Mouse (Mus musculus): ENCODE measurements at regions not wholly inside any gene's neighbourhood (a gene's known extent, or its start where the extent isn't known, plus 50 kb on each side); places are given as distances from the start of the nearest gene placed in this dataset.
A peak's percentile ranks its signal among the peaks of the same experiment; 100 is the strongest.

GRCm38 (mm10) chr15:11697060-11697459 is 210.0 kb downstream of the Npr3 start:
- no peak for ATAC-seq (replicated peaks; ENCODE audit: low FRiP score)
- 61% methylated on average over 3 of the region's 3 CpGs for WGBS

DNA sequence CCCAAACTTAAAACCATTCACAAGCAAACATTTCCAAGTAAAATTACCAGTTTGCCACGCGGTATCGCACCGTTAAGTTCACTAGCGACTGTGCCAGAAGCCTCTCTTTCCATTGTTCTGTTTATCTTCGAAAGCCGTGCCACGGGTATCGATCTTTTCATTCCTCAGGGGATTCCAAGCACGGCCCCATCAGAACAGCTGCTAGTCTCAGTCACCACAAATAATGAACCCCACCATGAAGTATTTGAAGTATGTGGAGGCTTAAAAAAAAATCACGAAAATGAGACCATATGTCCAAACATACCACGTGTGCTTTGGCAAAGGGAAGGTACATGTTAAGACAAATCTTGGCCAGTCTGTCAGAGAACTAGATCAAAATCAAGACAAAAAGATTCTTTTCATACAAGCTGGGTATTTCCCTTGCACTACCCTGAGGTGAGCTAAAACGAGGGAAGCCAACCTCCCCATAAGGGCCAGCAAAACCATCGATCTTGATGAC is 213.3 kb downstream of the Npr3 start:
- no peaks in the 10 kb centered on the region for H3K4me1 ChIP-seq
- H3K4me3 ChIP-seq (replicated peaks) = no peak overlapping the region
- H3K9ac ChIP-seq = no peak overlapping the region
- H3K27ac ChIP-seq = no peak overlapping the region
- ATAC-seq (replicated peaks; ENCODE audit: low FRiP score) = no peak
- no peaks in the 10 kb centered on the region for H3K9me3 ChIP-seq (replicated peaks)
- no peaks in the 10 kb centered on the region for H3K27me3 ChIP-seq
- H3K4me2 ChIP-seq = no peak overlapping the region
- no peaks in the 10 kb centered on the region for H3K36me3 ChIP-seq
- 82% methylated on average over 14 of the region's 14 CpGs for WGBS

More at GRCm38 (mm10) chr15:11697060-11697459, 210.0 kb downstream of the Npr3 start:
- H3K27me3 ChIP-seq = no peaks in the 10 kb centered on the region
- H3K36me3 ChIP-seq = no peaks in the 10 kb centered on the region
- no peaks in the 10 kb centered on the region for H3K4me1 ChIP-seq
- H3K27ac ChIP-seq = no peak overlapping the region
- no peak overlapping the region for H3K4me3 ChIP-seq (replicated peaks)
- H3K4me2 ChIP-seq = no peak overlapping the region
- H3K9ac ChIP-seq = no peak overlapping the region
- H3K9me3 ChIP-seq (replicated peaks) = no peaks in the 10 kb centered on the region

DNA sequence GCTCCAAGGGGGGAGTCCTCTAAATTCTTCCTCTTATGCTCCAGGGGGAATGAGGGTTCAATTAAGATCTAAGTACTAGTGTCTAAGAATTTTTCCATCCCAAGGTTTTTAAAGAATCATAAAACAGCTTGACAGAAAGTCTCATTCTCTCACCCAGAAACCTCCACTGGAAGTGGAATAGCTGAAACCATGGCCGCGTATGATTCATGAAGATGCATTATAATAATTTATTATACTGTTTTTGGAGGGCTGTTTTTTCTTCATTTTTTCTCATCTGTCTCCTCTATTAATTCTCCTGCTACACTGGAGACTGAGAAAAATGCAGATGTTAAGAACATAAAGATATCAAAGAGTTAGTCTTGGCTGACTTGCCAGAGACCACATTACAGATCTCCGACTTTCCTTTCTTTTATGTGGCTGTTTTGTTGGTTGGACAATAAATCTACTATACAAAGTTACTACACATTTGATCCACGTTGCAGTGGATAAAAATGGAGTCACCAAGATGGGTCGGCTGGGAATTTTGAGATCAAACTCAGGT is 242.2 kb downstream of the Npr3 start:
- 0 out of 2 replicates have a peak, but pooled peaks have one; percentile 40 for ATAC-seq (replicated peaks; ENCODE audit: low FRiP score)
- no peak overlapping the region for H3K9ac ChIP-seq

GRCm38 (mm10) chr15:11655168-11655567 is 251.9 kb downstream of the Npr3 start:
- Histone ChIP-seq H3K36me3 (no peaks in the 10 kb centered on the region), H3K27ac (no peak overlapping the region), H3K9ac (no peak overlapping the region), H3K4me2 (no peak overlapping the region), H3K9me3 (replicated peaks) (no peaks in the 10 kb centered on the region), H3K4me3 (replicated peaks) (no peak overlapping the region), H3K27me3 (no peaks in the 10 kb centered on the region), H3K4me1 (no peaks in the 10 kb centered on the region)
- no peak for ATAC-seq (replicated peaks; ENCODE audit: low FRiP score)
- 79% methylated on average over 3 of the region's 3 CpGs for whole genome bisulfite sequencing

More for the DNA sequence above, 242.2 kb downstream of the Npr3 start:
- Histone ChIP-seq H3K4me3 (replicated peaks) (no peak overlapping the region), H3K4me1 (0 out of 2 replicates have a peak, but pooled peaks cover 2% of the 10 kb centered on the region), H3K27me3 (no peaks in the 10 kb centered on the region), H3K27ac (no peak overlapping the region), H3K36me3 (no peaks in the 10 kb centered on the region), H3K4me2 (no peak overlapping the region), H3K9me3 (replicated peaks) (no peaks in the 10 kb centered on the region)
- WGBS = 49% methylated on average over 5 of the region's 5 CpGs

GRCm38 (mm10) chr15:11646241-11646640 is 246.8 kb upstream of the Tars start:
- Histone ChIP-seq H3K36me3 (no peaks in the 10 kb centered on the region), H3K4me2 (no peak overlapping the region), H3K27me3 (no peaks in the 10 kb centered on the region), H3K9me3 (replicated peaks) (no peaks in the 10 kb centered on the region), H3K9ac (no peak overlapping the region), H3K4me3 (replicated peaks) (no peak overlapping the region), H3K4me1 (no peaks in the 10 kb centered on the region), H3K27ac (no peak overlapping the region)
- no peak for ATAC-seq (replicated peaks; ENCODE audit: low FRiP score)
- WGBS = 89% methylated on average over 6 of the region's 6 CpGs

GRCm38 (mm10) chr15:11644779-11645178 is 245.3 kb upstream of the Tars start:
- H3K27ac ChIP-seq = no peak overlapping the region
- H3K4me2 ChIP-seq = no peak overlapping the region
- no peak overlapping the region for H3K9ac ChIP-seq
- no peak overlapping the region for H3K4me3 ChIP-seq (replicated peaks)
- no peaks in the 10 kb centered on the region for H3K27me3 ChIP-seq
- no peaks in the 10 kb centered on the region for H3K4me1 ChIP-seq
- WGBS = 62% methylated on average over 7 of the region's 7 CpGs
- no peak for ATAC-seq (replicated peaks; ENCODE audit: low FRiP score)
- no peaks in the 10 kb centered on the region for H3K9me3 ChIP-seq (replicated peaks)
- H3K36me3 ChIP-seq = no peaks in the 10 kb centered on the region

GRCm38 (mm10) chr15:11630654-11631053 is 231.2 kb upstream of the Tars start:
- H3K9me3 ChIP-seq (replicated peaks) = no peaks in the 10 kb centered on the region
- no peaks in the 10 kb centered on the region for H3K4me1 ChIP-seq
- no peaks in the 10 kb centered on the region for H3K27me3 ChIP-seq
- H3K27ac ChIP-seq = no peak overlapping the region
- WGBS = 91% methylated on average over 2 of the region's 2 CpGs
- H3K4me2 ChIP-seq = no peak overlapping the region
- H3K4me3 ChIP-seq (replicated peaks) = no peak overlapping the region
- no peak overlapping the region for H3K9ac ChIP-seq
- no peaks in the 10 kb centered on the region for H3K36me3 ChIP-seq
- no peak for ATAC-seq (replicated peaks; ENCODE audit: low FRiP score)

DNA sequence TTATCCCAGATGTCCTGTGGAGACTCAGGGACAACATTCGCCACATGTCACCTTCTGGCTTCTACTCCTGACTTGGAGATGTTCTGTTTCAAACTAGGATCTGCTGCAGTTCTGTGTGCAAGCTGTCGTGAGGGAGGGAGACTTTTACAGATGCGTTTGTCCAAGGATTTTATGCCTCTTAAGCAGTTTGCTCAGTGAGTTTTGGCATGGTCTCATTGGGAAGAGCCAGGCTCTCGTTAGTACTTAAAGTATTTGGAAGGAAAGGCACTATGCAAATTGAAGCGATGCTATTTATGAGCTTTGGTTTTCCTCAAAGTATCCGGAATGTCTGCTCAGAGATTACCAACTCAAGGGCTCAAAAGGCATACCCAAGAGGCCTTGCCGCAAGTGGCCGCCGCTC is 227.0 kb upstream of the Tars start:
- H3K27me3 ChIP-seq = no peaks in the 10 kb centered on the region
- no peaks in the 10 kb centered on the region for H3K36me3 ChIP-seq
- H3K4me2 ChIP-seq = no peak overlapping the region
- H3K4me1 ChIP-seq = no peaks in the 10 kb centered on the region
- H3K27ac ChIP-seq = no peak overlapping the region
- 80% methylated on average over 9 of the region's 9 CpGs for WGBS
- H3K4me3 ChIP-seq (replicated peaks) = no peak overlapping the region
- no peaks in the 10 kb centered on the region for H3K9me3 ChIP-seq (replicated peaks)
- ATAC-seq (replicated peaks; ENCODE audit: low FRiP score) = no peak
- no peak overlapping the region for H3K9ac ChIP-seq

- ATAC-seq (replicated peaks; ENCODE audit: low FRiP score) = no peak
- 40% methylated on average over 3 of the region's 3 CpGs for WGBS
- H3K4me3 ChIP-seq (replicated peaks) = no peak overlapping the region
These were observed 213.0 kb upstream of the Tars start for GRCm38 (mm10) chr15:11612416-11612815.

GRCm38 (mm10) chr15:11610043-11610670 is 210.7 kb upstream of the Tars start:
- no peak for ATAC-seq (replicated peaks; ENCODE audit: low FRiP score)
- Histone ChIP-seq H3K4me2 (no peak overlapping the region), H3K9me3 (replicated peaks) (no peaks in the 10 kb centered on the region), H3K9ac (no peak overlapping the region), H3K4me1 (no peaks in the 10 kb centered on the region), H3K4me3 (replicated peaks) (no peak overlapping the region), H3K27me3 (no peaks in the 10 kb centered on the region), H3K36me3 (no peaks in the 10 kb centered on the region), H3K27ac (no peak overlapping the region)
- WGBS = 80% methylated on average over 3 of the region's 3 CpGs

More at GRCm38 (mm10) chr15:11612416-11612815, 213.0 kb upstream of the Tars start:
- H3K4me2 ChIP-seq = no peak overlapping the region
- H3K4me1 ChIP-seq = no peaks in the 10 kb centered on the region
- no peaks in the 10 kb centered on the region for H3K27me3 ChIP-seq
- H3K9me3 ChIP-seq (replicated peaks) = no peaks in the 10 kb centered on the region
- H3K9ac ChIP-seq = no peak overlapping the region
- no peak overlapping the region for H3K27ac ChIP-seq
- no peaks in the 10 kb centered on the region for H3K36me3 ChIP-seq

DNA sequence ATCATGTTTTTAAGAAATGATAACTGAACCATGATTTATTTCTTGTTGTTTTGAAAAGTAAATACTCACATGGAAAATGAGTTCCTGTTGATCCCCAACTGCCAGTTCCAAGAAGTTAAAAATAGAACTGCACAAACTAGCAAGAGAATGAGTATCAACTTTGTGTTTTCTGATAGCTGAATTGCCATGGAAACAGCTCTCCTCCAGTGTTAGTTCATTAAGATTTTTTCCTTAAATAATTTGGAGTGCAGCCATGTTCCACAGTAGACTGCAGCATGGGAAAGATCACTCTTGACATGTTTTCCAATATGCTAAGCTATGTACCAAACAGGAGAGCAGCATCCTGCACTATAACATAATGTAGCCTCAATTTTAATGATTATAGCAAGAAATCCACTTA is 208.0 kb upstream of the Tars start:
- Histone ChIP-seq H3K36me3 (no peaks in the 10 kb centered on the region), H3K4me2 (no peak overlapping the region), H3K9ac (no peak overlapping the region), H3K4me1 (no peaks in the 10 kb centered on the region), H3K4me3 (replicated peaks) (no peak overlapping the region), H3K27ac (no peak overlapping the region), H3K9me3 (replicated peaks) (no peaks in the 10 kb centered on the region), H3K27me3 (no peaks in the 10 kb centered on the region)
- ATAC-seq (replicated peaks; ENCODE audit: low FRiP score) = no peak

GRCm38 (mm10) chr15:11605677-11606076 is 206.2 kb upstream of the Tars start:
- 95% methylated on average over 4 of the region's 4 CpGs for WGBS
- Histone ChIP-seq H3K9me3 (replicated peaks) (no peaks in the 10 kb centered on the region), H3K36me3 (no peaks in the 10 kb centered on the region), H3K27ac (no peak overlapping the region), H3K9ac (no peak overlapping the region), H3K27me3 (no peaks in the 10 kb centered on the region), H3K4me2 (no peak overlapping the region), H3K4me1 (no peaks in the 10 kb centered on the region), H3K4me3 (replicated peaks) (no peak overlapping the region)
- ATAC-seq (replicated peaks; ENCODE audit: low FRiP score) = no peak

- no peak overlapping the region for H3K4me2 ChIP-seq
- no peaks in the 10 kb centered on the region for H3K36me3 ChIP-seq
- H3K27ac ChIP-seq = no peak overlapping the region
- ATAC-seq (replicated peaks; ENCODE audit: low FRiP score) = no peak
- H3K9me3 ChIP-seq (replicated peaks) = no peaks in the 10 kb centered on the region
- H3K4me1 ChIP-seq = no peaks in the 10 kb centered on the region
- 88% methylated on average over 6 of the region's 6 CpGs for WGBS
- H3K9ac ChIP-seq = no peak overlapping the region
- no peak overlapping the region for H3K4me3 ChIP-seq (replicated peaks)
- no peaks in the 10 kb centered on the region for H3K27me3 ChIP-seq
These were observed 197.6 kb upstream of the Tars start for GRCm38 (mm10) chr15:11597021-11597420.

Measured in kidney, embryonic 15.5 days (tissue).